Mouse (Mus musculus) heart, postnatal 0 days (tissue): ENCODE measurements around the gene Ppp1r16b.

ENCODE experiments used
- CTCF ChIP-seq: IDR thresholded peaks from 2 replicates; pipeline ENCODE4 v1.5.1; 2016; ENCODE audit warnings: antibody characterized with exemption, control low read depth, low read depth
- EP300 ChIP-seq: IDR thresholded peaks from 2 replicates; pipeline ENCODE4 v1.6.1; 2016; ENCODE audit warnings: antibody characterized with exemption, low read depth

- TF ChIP-seq EP300 (no peak), CTCF (no peak)
These were observed 9.4 kb upstream of the Ppp1r16b start for GRCm38 (mm10) chr2:158655806-158656205.
